Mouse (Mus musculus) liver, embryonic 14.5 days (tissue): Measurements from ENCODE around the gene Bcl2l13. TPM values are rescaled to one million over a fixed set of nuclear protein-coding genes. Genes with fewer than 3 reads are reported as not detected.
A peak's percentile ranks its signal among the peaks of the same experiment; 100 is the strongest.
"Not testable (repeated sequence)": the region's sequence is repeated elsewhere in the genome, so short reads cannot be mapped to it uniquely, and the experiment has no call there.

Experiments used
- ATAC-seq: fragments of 200-750 bp; cut with Nextera tagmentation; 2 replicates; pipeline ENCODE4 v1.8.0; 2017; ENCODE audit warnings: moderate number of reproducible peaks, mild to moderate bottlenecking, moderate library complexity; ENCODE audit not compliant: insufficient read depth
- DNase-seq, 3 experiments: peaks; one replicate each; pipeline ENCODE4 v3.0.0-alpha.2; 2012 to 2013; ENCODE audit warnings: low read depth in 3 of 3, low spot score in 3 of 3
- H3K27ac ChIP-seq: fragments of 300-500 bp; sonication (generic); 2 replicates; pipeline ENCODE4 v1.5.1; 2014; ENCODE audit warnings: moderate library complexity, mild to moderate bottlenecking, control low read depth, inconsistent platforms
- H3K27me3 ChIP-seq: fragments of 300-500 bp; sonication (generic); 2 replicates; pipeline ENCODE4 v1.6.1; 2014; ENCODE audit warnings: mild to moderate bottlenecking, low read length, moderate library complexity; ENCODE audit not compliant: control insufficient read depth, insufficient read depth
- H3K36me3 ChIP-seq: fragments of 300-500 bp; sonication (generic); replicated peaks from 2 replicates; pipeline ENCODE4 v1.6.1; 2014; ENCODE audit warnings: low read depth; ENCODE audit not compliant: control insufficient read depth, insufficient read depth
- H3K4me1 ChIP-seq, 2 experiments: fragments of 200-500 bp in 1 of 2; fragments of 300-500 bp in 1 of 2; sonication (generic) in 1 of 2; replicated peaks; 2 replicates each; pipeline ENCODE4 v1.6.1; 2012 to 2014; ENCODE audit warnings: antibody characterized with exemption in 1 of 2, inconsistent platforms in 1 of 2, low read length in 1 of 2; ENCODE audit not compliant: control insufficient read depth in 2 of 2, insufficient read depth in 2 of 2
- H3K4me2 ChIP-seq: fragments of 300-500 bp; sonication (generic); 2 replicates; pipeline ENCODE4 v1.6.1; 2014; ENCODE audit warnings: low read depth, mild to moderate bottlenecking, control low read depth, moderate library complexity
- H3K4me3 ChIP-seq, 2 experiments: fragments of 200-500 bp in 1 of 2; fragments of 300-500 bp in 1 of 2; sonication (generic) in 1 of 2; 2 replicates each; pipeline ENCODE4 v1.5.1; 2012 to 2014; ENCODE audit warnings: low read depth in 2 of 2, low read length in 2 of 2, mild to moderate bottlenecking in 2 of 2, control low read depth in 1 of 2, inconsistent platforms in 1 of 2, moderate library complexity in 1 of 2; ENCODE audit not compliant: insufficient read depth in 1 of 2
- H3K9ac ChIP-seq: fragments of 300-500 bp; sonication (generic); replicated peaks from 2 replicates; pipeline ENCODE4 v1.6.1; 2014; ENCODE audit warnings: mild to moderate bottlenecking, control low read depth, moderate library complexity
- H3K9me3 ChIP-seq: fragments of 300-500 bp; sonication (generic); 2 replicates; pipeline ENCODE4 v1.6.1; 2016; ENCODE audit warnings: low read length, mixed read lengths; ENCODE audit not compliant: control insufficient read depth
- CTCF ChIP-seq: IDR thresholded peaks from 2 replicates; pipeline ENCODE4 v1.5.1; 2016; ENCODE audit warnings: antibody characterized with exemption, low read depth, control low read depth
- EP300 ChIP-seq: IDR thresholded peaks from 2 replicates; pipeline ENCODE4 v1.6.1; 2016; ENCODE audit warnings: antibody characterized with exemption, low read depth
- WGBS: fragments of 180-500 bp; shearing (Covaris S2); extraction: QIAGEN DNeasy Blood & Tissue Kit; methylation state at CpG from one replicate; pipeline ENCODE4 v1.1.7; 2014; ENCODE audit not compliant: insufficient replicate concordance; 5-methylcytosine and 5-hydroxymethylcytosine counted together
- polyA plus RNA-seq, 2 experiments: library from polyadenylated mRNA; depleted of rRNA in 1 of 2; stranded (reverse) in 1 of 2; unstranded in 1 of 2; fragments of >200 nt; fragmentation: Nextera tagmentation in 1 of 2; extraction: Ambion mirVana in 1 of 2; gene quantifications; 2 replicates each; pipeline versions ENCODE4 v1.2.1 to v1.2.3; 2012 to 2014

Gene Bcl2l13
- polyA plus RNA-seq, 2 experiments, result 18.1 to 28.6 TPM

DNA sequence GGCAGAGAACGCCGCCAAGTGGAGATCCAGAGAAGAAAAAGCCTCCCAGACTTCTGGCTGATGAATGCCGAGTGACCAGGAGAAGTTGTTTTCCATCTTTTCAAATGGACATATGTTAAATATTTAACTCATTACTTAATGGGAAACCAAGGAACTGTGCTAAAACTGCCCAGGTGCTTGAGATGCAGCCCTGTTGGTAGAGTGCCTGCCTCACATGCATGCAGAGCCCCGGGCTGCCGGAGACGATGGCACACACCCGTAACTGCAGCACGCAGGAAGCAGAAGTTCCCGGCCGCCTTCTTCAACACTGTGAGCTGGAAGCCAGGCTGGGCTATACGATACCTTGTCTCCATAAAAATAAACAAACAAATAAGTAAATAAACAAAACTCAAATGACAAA is 67.9 kb downstream of the Bcl2l13 start:
- TF ChIP-seq EP300, result no peak
- 0 out of 2 replicates have a peak, but pooled peaks have one; percentile 2 for TF ChIP-seq CTCF
- Histone ChIP-seq H3K9ac (no peak overlapping the region), H3K9me3 (no peaks in the 10 kb centered on the region), H3K27me3 (no peaks in the 10 kb centered on the region), H3K4me2 (no peak overlapping the region; the same call in 1 of the 2 replicates), H3K4me3 (no peak overlapping the region), H3K4me1 (peaks cover 3 to 10% of the 10 kb centered on the region in 2 experiments; a peak in 1 of 4 replicates), H3K36me3 (no peaks in the 10 kb centered on the region), H3K27ac (no peak overlapping the region)
- no peak for DNase-seq
- ATAC-seq, result no peak
- WGBS, result 66% methylated on average over 11 of the region's 11 CpGs

DNA sequence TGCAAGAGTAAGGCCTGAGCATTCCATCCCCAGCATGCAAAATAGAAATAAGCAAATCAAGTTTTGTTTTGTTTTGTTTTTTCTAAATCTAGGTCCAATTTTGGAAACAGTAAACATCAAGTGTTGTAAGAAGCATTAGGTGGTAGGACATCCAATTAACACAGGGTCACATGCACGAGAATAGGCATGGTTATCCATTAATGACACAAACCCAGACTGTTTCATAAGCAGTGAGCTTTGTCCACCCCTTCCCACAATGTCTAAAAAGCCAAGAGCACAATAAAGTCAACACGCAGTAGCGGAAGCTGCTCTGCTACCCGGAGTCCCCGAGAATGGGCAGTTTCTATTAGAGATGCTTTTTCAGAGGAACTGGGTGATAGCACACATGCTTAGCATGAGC is 69.1 kb downstream of the Bcl2l13 start:
- no peaks in the 10 kb centered on the region for H3K9me3 ChIP-seq
- peaks cover 3 to 10% of the 10 kb centered on the region in 2 experiments; a peak in 1 of 4 replicates for H3K4me1 ChIP-seq
- no peaks in the 10 kb centered on the region for H3K36me3 ChIP-seq
- no peak overlapping the region for H3K9ac ChIP-seq
- ATAC-seq, result no peak
- TF ChIP-seq EP300 (no peak), CTCF (no peak)
- no peak overlapping the region for H3K4me2 ChIP-seq
- 79% methylated on average over 5 of the region's 5 CpGs for WGBS
- no peak for DNase-seq
- no peaks in the 10 kb centered on the region for H3K27me3 ChIP-seq
- no peak overlapping the region for H3K4me3 ChIP-seq
- no peak overlapping the region for H3K27ac ChIP-seq

DNA sequence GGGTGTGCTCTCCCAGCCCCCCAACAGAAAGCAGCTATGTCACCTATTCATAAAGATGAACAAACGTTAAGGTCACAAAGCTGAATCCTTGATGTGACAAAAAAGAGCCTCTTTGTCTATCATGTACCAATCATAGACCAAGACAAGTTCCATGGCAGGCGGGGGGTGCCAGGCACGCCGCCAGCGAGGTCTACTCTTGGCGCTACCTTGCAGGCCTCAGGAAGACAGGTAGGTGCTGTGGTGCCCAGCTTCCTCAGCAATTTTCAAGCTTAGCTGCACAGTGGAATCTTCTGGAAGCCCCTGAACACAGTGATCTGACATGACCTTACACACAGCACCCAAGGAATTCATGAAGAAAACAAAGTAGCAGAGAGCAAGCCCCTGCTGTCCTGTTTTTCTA is 70.5 kb downstream of the Bcl2l13 start:
- Histone ChIP-seq H3K4me2 (no peak overlapping the region), H3K4me3 (no peak overlapping the region), H3K36me3 (no peaks in the 10 kb centered on the region), H3K27me3 (no peaks in the 10 kb centered on the region), H3K4me1 (peaks cover 8 to 19% of the 10 kb centered on the region in 2 experiments), H3K27ac (no peak overlapping the region), H3K9ac (no peak overlapping the region), H3K9me3 (no peaks in the 10 kb centered on the region)
- ATAC-seq (no peak), DNase-seq (no peak)
- WGBS, result 87% methylated on average over 6 of the region's 6 CpGs
- no peak for TF ChIP-seq EP300
- TF ChIP-seq CTCF, result no peak

DNA sequence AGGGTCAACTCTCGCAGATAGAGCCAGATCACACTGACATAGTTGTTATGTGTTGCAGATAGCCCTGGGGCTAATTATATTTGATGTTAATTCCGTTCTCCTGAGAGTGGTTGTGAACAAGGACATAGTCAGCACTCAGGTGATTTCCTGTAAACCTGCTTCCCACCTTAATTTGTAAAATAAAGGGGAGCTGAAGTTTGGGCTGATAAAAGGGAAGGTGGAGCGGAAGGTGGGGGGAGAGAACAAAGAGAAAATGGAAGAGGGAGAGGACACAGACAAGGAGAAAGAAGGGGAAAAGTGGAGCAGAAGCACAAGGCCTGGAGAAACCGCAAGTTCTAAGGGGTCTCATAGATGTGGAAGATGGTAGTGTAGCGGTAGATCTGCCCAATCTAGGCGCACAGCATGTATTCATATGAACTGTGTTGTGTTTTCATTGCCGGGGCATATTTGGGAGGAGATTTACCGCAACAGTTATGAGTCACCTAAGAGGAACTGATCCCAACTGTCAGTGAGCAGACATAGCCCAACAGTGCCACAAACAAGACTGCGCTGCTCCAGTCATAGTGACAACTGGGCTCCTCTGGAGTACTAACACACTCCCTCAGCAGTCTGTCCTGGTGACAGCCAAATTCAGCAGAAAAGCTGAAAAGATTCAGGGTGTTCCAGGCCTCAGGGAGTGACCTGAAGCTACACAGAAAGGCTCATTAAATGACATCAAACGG is 72.0 kb downstream of the Bcl2l13 start:
- H3K27me3 ChIP-seq, ATAC-seq, H3K4me3 ChIP-seq, H3K36me3 ChIP-seq, H3K9me3 ChIP-seq, H3K4me2 ChIP-seq, H3K9ac ChIP-seq, DNase-seq, H3K27ac ChIP-seq: not testable (repeated sequence)
- WGBS, result 73% methylated on average over 9 of the region's 10 CpGs
- H3K4me1 ChIP-seq, result peaks cover 17 to 33% of the 10 kb centered on the region in 2 experiments

DNA sequence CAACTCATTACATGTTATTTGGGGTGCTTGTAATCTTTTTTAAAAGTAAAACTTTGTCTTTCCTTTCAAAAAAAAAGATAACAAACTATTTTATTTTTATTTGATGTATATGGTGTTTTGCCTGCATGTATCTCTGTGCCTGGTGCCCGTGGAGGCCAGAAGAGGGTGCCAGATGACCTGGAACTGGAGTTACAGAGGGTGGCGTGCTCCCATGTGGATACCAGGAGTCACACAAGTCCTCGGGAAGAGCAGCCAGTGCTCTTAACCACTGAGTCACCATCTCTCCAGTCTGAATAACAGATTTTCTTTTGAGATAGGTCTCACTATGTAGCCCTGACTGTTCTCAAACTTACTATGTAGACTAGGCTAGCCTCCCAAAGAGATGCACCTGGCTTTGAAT is 73.5 kb downstream of the Bcl2l13 start:
- Histone ChIP-seq H3K4me1 (peaks cover 21 to 35% of the 10 kb centered on the region in 2 experiments), H3K9me3 (no peaks in the 10 kb centered on the region), H3K9ac (no peak overlapping the region), H3K27me3 (no peaks in the 10 kb centered on the region), H3K4me2 (no peak overlapping the region), H3K27ac (no peak overlapping the region), H3K4me3 (no peak overlapping the region), H3K36me3 (no peaks in the 10 kb centered on the region)
- TF ChIP-seq EP300 (no peak), CTCF (peak; percentile 33)
- ATAC-seq, result no peak
- DNase-seq, result no peak
- 59% methylated on average over 3 of the region's 3 CpGs for WGBS
